Mouse (Mus musculus): ENCODE measurements at regions not wholly inside any gene's neighbourhood (a gene's known extent, or its start where the extent isn't known, plus 50 kb on each side); places are given as distances from the start of the nearest gene placed in this dataset.

GRCm38 (mm10) chr4:148723208-148723607, 80.1 kb downstream of the Gm572 start:
- Histone ChIP-seq H3K4me3 (ENCODE audit: low read length) (no peak overlapping the region), H3K27ac (ENCODE audit: low read depth, low read length) (no peak overlapping the region), H3K9ac (ENCODE audit: low read depth, low read length) (no peak overlapping the region), H3K4me1 (ENCODE audit: control insufficient read depth, insufficient read depth, low read depth, low read length) (peaks cover 5% of the 10 kb centered on the region), H3K27me3 (replicated peaks; ENCODE audit: control insufficient read depth, insufficient read depth, low read length) (peaks cover 2% of the 10 kb centered on the region; the same call in 1 of the 2 replicates), H3K4me2 (ENCODE audit: low read length) (no peak overlapping the region), H3K9me3 (ENCODE audit: control insufficient read depth, low read length) (no peaks in the 10 kb centered on the region), H3K36me3 (ENCODE audit: control insufficient read depth, insufficient read depth, low read length) (no peaks in the 10 kb centered on the region)
- WGBS, result 75% methylated on average over 9 of the region's 9 CpGs
- ATAC-seq, result no peak

- Histone ChIP-seq H3K9ac (ENCODE audit: low read depth, low read length) (peak overlapping the region; percentile 56), H3K36me3 (ENCODE audit: control insufficient read depth, insufficient read depth, low read length) (no peaks in the 10 kb centered on the region), H3K4me2 (ENCODE audit: low read length) (peak overlapping the region; percentile 65), H3K9me3 (ENCODE audit: control insufficient read depth, low read length) (no peaks in the 10 kb centered on the region), H3K27ac (ENCODE audit: low read depth, low read length) (no peak overlapping the region), H3K4me1 (ENCODE audit: control insufficient read depth, insufficient read depth, low read depth, low read length) (peaks cover 5% of the 10 kb centered on the region), H3K27me3 (replicated peaks; ENCODE audit: control insufficient read depth, insufficient read depth, low read length) (peaks cover 2% of the 10 kb centered on the region; the same call in 1 of the 2 replicates), H3K4me3 (ENCODE audit: low read length) (peak overlapping the region; percentile 33)
- WGBS, result 6% methylated on average over 25 of the region's 39 CpGs
- ATAC-seq, result peak; percentile 40; the same call in 1 of the 2 replicates
Observed at GRCm38 (mm10) chr4:148723934-148724719, 80.1 kb upstream of the Casz1 start.

- no peak overlapping the region for H3K4me3 ChIP-seq (ENCODE audit: low read length)
- no peaks in the 10 kb centered on the region for H3K9me3 ChIP-seq (ENCODE audit: control insufficient read depth, low read length)
- no peak for ATAC-seq
- no peaks in the 10 kb centered on the region; the same call in 1 of the 2 replicates for H3K27me3 ChIP-seq (replicated peaks; ENCODE audit: control insufficient read depth, insufficient read depth, low read length)
- H3K36me3 ChIP-seq (ENCODE audit: control insufficient read depth, insufficient read depth, low read length), result no peaks in the 10 kb centered on the region
- H3K9ac ChIP-seq (ENCODE audit: low read depth, low read length), result no peak overlapping the region
- no peak overlapping the region for H3K4me2 ChIP-seq (ENCODE audit: low read length)
- no peak overlapping the region for H3K27ac ChIP-seq (ENCODE audit: low read depth, low read length)
- H3K4me1 ChIP-seq (ENCODE audit: control insufficient read depth, insufficient read depth, low read depth, low read length), result peaks cover 5% of the 10 kb centered on the region
- WGBS, result 91% methylated on average over 5 of the region's 5 CpGs
Observed at GRCm38 (mm10) chr4:148728800-148729199, 75.4 kb upstream of the Casz1 start.

DNA sequence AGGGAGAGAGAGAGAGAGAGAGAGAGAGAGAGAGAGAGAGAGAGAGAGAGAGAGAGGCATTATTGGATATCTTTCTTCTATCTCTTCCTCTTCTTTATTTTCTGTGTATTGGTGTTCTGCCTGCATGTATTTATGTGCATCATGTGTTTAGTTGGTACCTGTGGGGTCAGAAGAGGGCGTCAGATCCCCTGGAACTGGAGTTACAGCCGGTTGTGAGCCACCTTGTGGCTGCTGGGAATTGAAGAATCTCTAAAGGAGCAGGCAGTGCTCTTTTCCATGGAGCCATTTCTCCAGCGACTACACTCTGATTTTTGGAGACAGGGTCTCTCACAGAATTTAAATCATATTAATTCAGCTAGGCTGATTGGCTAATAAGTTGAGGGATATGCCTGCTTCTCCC, 72.6 kb upstream of the Casz1 start:
- 70% methylated on average over 3 of the region's 3 CpGs for WGBS
- H3K36me3 ChIP-seq (ENCODE audit: control insufficient read depth, insufficient read depth, low read length), result no peaks in the 10 kb centered on the region

DNA sequence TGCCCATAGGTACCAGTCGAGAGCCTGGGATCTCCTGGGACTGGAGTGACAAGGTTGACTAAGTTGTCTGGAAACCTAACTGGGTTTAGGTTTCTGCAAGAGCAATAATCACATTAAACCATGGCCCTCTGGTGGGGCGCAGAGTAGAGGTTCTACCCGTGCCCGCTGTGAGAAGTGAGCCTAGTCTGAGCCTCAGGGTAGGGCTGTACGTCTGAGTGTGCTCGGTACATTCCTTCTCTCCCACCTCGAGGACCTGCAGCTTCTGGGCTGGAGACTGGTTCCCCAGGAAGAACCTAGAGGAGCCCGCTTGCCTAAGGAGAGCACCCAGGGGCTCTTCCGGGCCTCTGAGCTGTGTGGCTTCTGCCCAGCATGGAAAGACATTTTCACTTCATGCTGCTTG, 70.2 kb upstream of the Casz1 start:
- Histone ChIP-seq H3K4me2 (ENCODE audit: low read length) (no peak overlapping the region), H3K36me3 (ENCODE audit: control insufficient read depth, insufficient read depth, low read length) (no peaks in the 10 kb centered on the region), H3K27me3 (replicated peaks; ENCODE audit: control insufficient read depth, insufficient read depth, low read length) (no peaks in the 10 kb centered on the region), H3K9me3 (ENCODE audit: control insufficient read depth, low read length) (no peaks in the 10 kb centered on the region), H3K4me3 (ENCODE audit: low read length) (no peak overlapping the region), H3K27ac (ENCODE audit: low read depth, low read length) (no peak overlapping the region), H3K4me1 (ENCODE audit: control insufficient read depth, insufficient read depth, low read depth, low read length) (no peaks in the 10 kb centered on the region), H3K9ac (ENCODE audit: low read depth, low read length) (no peak overlapping the region)
- WGBS, result 80% methylated on average over 9 of the region's 9 CpGs
- ATAC-seq, result no peak

More for the DNA sequence above, 72.6 kb upstream of the Casz1 start:
- H3K4me1 ChIP-seq (ENCODE audit: control insufficient read depth, insufficient read depth, low read depth, low read length), result no peaks in the 10 kb centered on the region
- H3K9me3 ChIP-seq (ENCODE audit: control insufficient read depth, low read length), result no peaks in the 10 kb centered on the region
- no peak overlapping the region for H3K27ac ChIP-seq (ENCODE audit: low read depth, low read length)
- no peaks in the 10 kb centered on the region for H3K27me3 ChIP-seq (replicated peaks; ENCODE audit: control insufficient read depth, insufficient read depth, low read length)
- H3K4me3 ChIP-seq (ENCODE audit: low read length), result no peak overlapping the region
- no peak for ATAC-seq
- no peak overlapping the region for H3K9ac ChIP-seq (ENCODE audit: low read depth, low read length)
- H3K4me2 ChIP-seq (ENCODE audit: low read length), result no peak overlapping the region

DNA sequence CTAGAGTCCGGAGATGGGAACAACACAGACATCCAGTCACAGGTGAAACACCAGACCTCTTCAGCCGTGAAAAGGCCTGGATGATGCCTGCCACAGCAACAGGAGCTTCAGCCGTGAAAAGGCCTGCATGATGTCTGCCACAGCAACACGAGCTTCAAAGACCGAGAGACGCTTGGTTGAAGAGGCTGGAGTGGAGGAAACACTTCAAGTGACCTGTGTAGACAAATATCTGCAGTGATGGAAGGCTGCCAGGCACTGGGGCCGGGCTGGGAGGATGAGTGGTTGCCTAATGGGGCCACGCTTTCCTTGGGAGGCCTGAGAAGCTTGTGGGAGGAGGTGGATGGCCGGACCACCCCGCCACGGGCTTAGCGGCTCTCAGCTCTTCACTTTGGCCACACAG, 69.7 kb upstream of the Casz1 start:
- Histone ChIP-seq H3K36me3 (ENCODE audit: control insufficient read depth, insufficient read depth, low read length) (no peaks in the 10 kb centered on the region), H3K4me2 (ENCODE audit: low read length) (no peak overlapping the region), H3K4me3 (ENCODE audit: low read length) (no peak overlapping the region), H3K9me3 (ENCODE audit: control insufficient read depth, low read length) (no peaks in the 10 kb centered on the region), H3K9ac (ENCODE audit: low read depth, low read length) (no peak overlapping the region), H3K4me1 (ENCODE audit: control insufficient read depth, insufficient read depth, low read depth, low read length) (no peaks in the 10 kb centered on the region), H3K27ac (ENCODE audit: low read depth, low read length) (no peak overlapping the region), H3K27me3 (replicated peaks; ENCODE audit: control insufficient read depth, insufficient read depth, low read length) (peaks cover 5% of the 10 kb centered on the region; the same call in 1 of the 2 replicates)
- WGBS, result 66% methylated on average over 12 of the region's 12 CpGs
- ATAC-seq, result no peak

DNA sequence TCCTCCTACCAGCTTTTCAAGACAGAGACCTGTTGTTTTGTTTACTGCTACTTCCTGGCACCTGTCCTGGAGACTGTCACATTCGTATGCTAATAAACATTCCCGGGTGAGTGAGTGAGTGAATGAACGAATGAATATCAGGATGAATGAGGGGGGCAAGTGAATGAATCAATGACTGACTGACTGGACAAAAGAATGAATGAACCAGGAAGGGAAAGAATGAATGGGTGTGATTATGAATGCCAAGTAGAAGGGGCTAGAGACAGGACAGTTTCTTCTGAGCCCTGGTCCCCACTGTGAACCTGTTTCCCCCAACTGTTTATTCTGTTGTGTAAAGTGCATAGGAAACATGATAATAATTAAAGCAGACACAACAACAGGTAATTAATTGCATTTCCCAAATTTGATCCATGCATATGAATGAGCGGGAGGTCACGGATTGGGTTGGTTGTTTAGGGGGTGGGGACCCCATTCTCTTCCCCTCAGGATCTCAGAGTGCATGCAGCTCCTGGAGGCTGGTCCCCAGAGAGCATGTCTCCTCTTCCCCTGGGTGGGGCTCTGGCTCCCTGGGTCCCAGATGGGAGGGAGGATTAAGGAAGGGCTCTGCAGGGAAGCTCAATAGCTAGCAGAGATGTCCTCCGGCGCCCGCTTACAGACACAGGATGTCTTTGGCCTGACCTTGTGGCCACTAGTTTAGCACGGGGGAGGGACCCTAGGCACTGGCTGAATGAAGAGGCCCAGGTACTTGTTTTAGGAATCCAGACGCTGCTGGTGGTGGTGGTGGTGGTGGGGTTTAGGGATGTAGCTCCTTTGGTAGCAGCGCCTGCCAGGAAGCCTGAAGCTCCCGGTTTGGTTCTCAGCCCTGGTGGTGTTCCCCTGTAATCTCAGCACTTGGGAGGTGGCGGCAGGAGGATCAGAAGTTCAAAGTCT, 65.4 kb upstream of the Casz1 start:
- no peak overlapping the region for H3K4me2 ChIP-seq (ENCODE audit: low read length)
- no peak for ATAC-seq

GRCm38 (mm10) chr4:148742549-148743413, 61.4 kb upstream of the Casz1 start:
- Histone ChIP-seq H3K4me2 (ENCODE audit: low read length) (peak overlapping the region; percentile 92), H3K4me1 (ENCODE audit: control insufficient read depth, insufficient read depth, low read depth, low read length) (peaks cover 10% of the 10 kb centered on the region), H3K9me3 (ENCODE audit: control insufficient read depth, low read length) (no peaks in the 10 kb centered on the region), H3K27ac (ENCODE audit: low read depth, low read length) (no peak overlapping the region), H3K9ac (ENCODE audit: low read depth, low read length) (peak overlapping the region; percentile 69), H3K36me3 (ENCODE audit: control insufficient read depth, insufficient read depth, low read length) (no peaks in the 10 kb centered on the region), H3K4me3 (ENCODE audit: low read length) (peak overlapping the region; percentile 52), H3K27me3 (replicated peaks; ENCODE audit: control insufficient read depth, insufficient read depth, low read length) (peaks cover 19% of the 10 kb centered on the region)
- WGBS, result 4% methylated on average over 54 of the region's 65 CpGs
- ATAC-seq, result peak; percentile 80

More for the DNA sequence above, 65.4 kb upstream of the Casz1 start:
- H3K27me3 ChIP-seq (replicated peaks; ENCODE audit: control insufficient read depth, insufficient read depth, low read length), result peaks cover 12% of the 10 kb centered on the region
- H3K27ac ChIP-seq (ENCODE audit: low read depth, low read length), result no peak overlapping the region
- WGBS, result 33% methylated on average over 13 of the region's 13 CpGs
- no peaks in the 10 kb centered on the region for H3K36me3 ChIP-seq (ENCODE audit: control insufficient read depth, insufficient read depth, low read length)
- no peaks in the 10 kb centered on the region for H3K9me3 ChIP-seq (ENCODE audit: control insufficient read depth, low read length)
- H3K4me1 ChIP-seq (ENCODE audit: control insufficient read depth, insufficient read depth, low read depth, low read length), result peaks cover 3% of the 10 kb centered on the region
- H3K9ac ChIP-seq (ENCODE audit: low read depth, low read length), result no peak overlapping the region
- no peak overlapping the region for H3K4me3 ChIP-seq (ENCODE audit: low read length)
